Comparison of ENCODE assay signal across 10 mouse cellular contexts in genomic region chr1:179451211-179451610, GRCm38 (mm10).
A peak's percentile ranks its signal among the peaks of the same experiment; 100 is the strongest.
DNase-seq lines count a peak whose midpoint lies in the region; ATAC-seq and TF ChIP-seq lines count a peak whose summit lies in the region.
"Had no signal": no experiment of that assay in that cellular context is flagged by ENCODE, and none has a peak within 500 bp of the region (broad histone marks: within the 10 kb centered on the region; RNA-seq: fewer than 3 reads in every experiment).

No protein-coding gene starts in this region.

- no peak overlapping the region for H3K4me3 ChIP-seq in heart, postnatal 0 days (ENCODE audit: low read depth, low read length)
- H3K4me3 ChIP-seq in midbrain, embryonic 14.5 days (replicated peaks; ENCODE audit: low read depth, low read length): no peak overlapping the region
- H3K4me3 ChIP-seq in midbrain, embryonic 16.5 days (ENCODE audit: low read depth, low read length): no peak overlapping the region
- no peak overlapping the region for H3K4me3 ChIP-seq in hindbrain, embryonic 12.5 days
- H3K4me3 ChIP-seq: kidney, embryonic 15.5 days; lung, embryonic 15.5 days had no signal

- no peaks in the 10 kb centered on the region for H3K36me3 ChIP-seq in heart, postnatal 0 days (replicated peaks; ENCODE audit: control insufficient read depth, insufficient read depth, low read length)
- no peaks in the 10 kb centered on the region for H3K36me3 ChIP-seq in midbrain, embryonic 14.5 days (ENCODE audit: control insufficient read depth, insufficient read depth, low read length)
- no peaks in the 10 kb centered on the region for H3K36me3 ChIP-seq in midbrain, embryonic 16.5 days (ENCODE audit: control insufficient read depth, insufficient read depth, low read length)
- H3K36me3 ChIP-seq in hindbrain, embryonic 12.5 days: no peaks in the 10 kb centered on the region
- H3K36me3 ChIP-seq: kidney, embryonic 15.5 days; lung, embryonic 15.5 days had no signal

- peak; percentile 35 for TF ChIP-seq CTCF in heart, postnatal 0 days (IDR thresholded peaks at IDR 0.05; ENCODE audit: low read depth)

- TF ChIP-seq EP300 in heart, postnatal 0 days (IDR thresholded peaks at IDR 0.05; ENCODE audit: low read depth): no peak

- no peaks in the 10 kb centered on the region for H3K27me3 ChIP-seq in heart, postnatal 0 days (ENCODE audit: control insufficient read depth, insufficient read depth, low read length)
- no peaks in the 10 kb centered on the region for H3K27me3 ChIP-seq in midbrain, embryonic 14.5 days (ENCODE audit: control insufficient read depth, insufficient read depth, low read length)
- H3K27me3 ChIP-seq in midbrain, embryonic 16.5 days (ENCODE audit: control insufficient read depth, insufficient read depth, low read depth, low read length): no peaks in the 10 kb centered on the region
- H3K27me3 ChIP-seq in hindbrain, embryonic 12.5 days: no peaks in the 10 kb centered on the region
- H3K27me3 ChIP-seq: kidney, embryonic 15.5 days; lung, embryonic 15.5 days had no signal

- no peak for DNase-seq in heart, postnatal 0 days (ENCODE audit: low spot score)
- DNase-seq in heart, adult 11 months: no peak
- DNase-seq in midbrain, embryonic 14.5 days: peak; percentile 40
- peak; percentile 71 for DNase-seq in R1 (ENCODE audit: low read depth, low spot score)
- peak; percentile 50 for DNase-seq in retina, postnatal 1 day
- DNase-seq in right cerebral cortex, adult 2 months (ENCODE audit: low spot score in 2 of 2): no peak

- H3K4me2 ChIP-seq in heart, postnatal 0 days (ENCODE audit: low read depth, low read length): no peak overlapping the region
- H3K4me2 ChIP-seq in midbrain, embryonic 14.5 days (ENCODE audit: low read length): no peak overlapping the region
- no peak overlapping the region for H3K4me2 ChIP-seq in midbrain, embryonic 16.5 days (ENCODE audit: low read length)
- no peak overlapping the region for H3K4me2 ChIP-seq in hindbrain, embryonic 12.5 days (replicated peaks)
- H3K4me2 ChIP-seq: kidney, embryonic 15.5 days; lung, embryonic 15.5 days had no signal

- no peaks in the 10 kb centered on the region for H3K9me3 ChIP-seq in heart, postnatal 0 days (replicated peaks; ENCODE audit: control insufficient read depth, low read length)
- no peaks in the 10 kb centered on the region for H3K9me3 ChIP-seq in midbrain, embryonic 14.5 days (ENCODE audit: control insufficient read depth, low read length)
- no peaks in the 10 kb centered on the region for H3K9me3 ChIP-seq in midbrain, embryonic 16.5 days (replicated peaks; ENCODE audit: control insufficient read depth, low read length, poor library complexity, severe bottlenecking)
- no peaks in the 10 kb centered on the region for H3K9me3 ChIP-seq in hindbrain, embryonic 12.5 days (replicated peaks)
- H3K9me3 ChIP-seq: kidney, embryonic 15.5 days; lung, embryonic 15.5 days had no signal

- no peak overlapping the region for H3K27ac ChIP-seq in heart, postnatal 0 days (ENCODE audit: low read depth)
- no peak overlapping the region for H3K27ac ChIP-seq in midbrain, embryonic 14.5 days (replicated peaks; ENCODE audit: low read depth, low read length)
- no peak overlapping the region for H3K27ac ChIP-seq in midbrain, embryonic 16.5 days (ENCODE audit: low read length)
- no peak overlapping the region for H3K27ac ChIP-seq in hindbrain, embryonic 12.5 days
- H3K27ac ChIP-seq: kidney, embryonic 15.5 days; lung, embryonic 15.5 days had no signal

- 89% methylated on average over 2 of the region's 2 CpGs for whole genome bisulfite sequencing in heart, postnatal 0 days
- 91% methylated on average over 2 of the region's 2 CpGs for WGBS in midbrain, embryonic 14.5 days
- 90% methylated on average over 2 of the region's 2 CpGs for WGBS in midbrain, embryonic 16.5 days
- 84% methylated on average over 2 of the region's 2 CpGs for WGBS in hindbrain, embryonic 12.5 days

- no peak overlapping the region for H3K9ac ChIP-seq in heart, postnatal 0 days (replicated peaks; ENCODE audit: low read depth, low read length)
- no peak overlapping the region for H3K9ac ChIP-seq in midbrain, embryonic 14.5 days (replicated peaks; ENCODE audit: low read length)
- H3K9ac ChIP-seq in midbrain, embryonic 16.5 days (ENCODE audit: low read depth, low read length): no peak overlapping the region
- no peak overlapping the region for H3K9ac ChIP-seq in hindbrain, embryonic 12.5 days
- H3K9ac ChIP-seq: kidney, embryonic 15.5 days; lung, embryonic 15.5 days had no signal

- ATAC-seq in heart, postnatal 0 days (ENCODE audit: insufficient read depth, low read depth): no peak
- no peak for ATAC-seq in midbrain, embryonic 14.5 days (ENCODE audit: low FRiP score, low TSS enrichment)
- ATAC-seq in midbrain, embryonic 16.5 days: no peak
- ATAC-seq in hindbrain, embryonic 12.5 days (ENCODE audit: low FRiP score): no peak

- peaks cover 4% of the 10 kb centered on the region; the same call in 1 of the 2 replicates for H3K4me1 ChIP-seq in heart, postnatal 0 days (ENCODE audit: control insufficient read depth, insufficient read depth)
- peaks cover 9% of the 10 kb centered on the region; the same call in 1 of the 2 replicates for H3K4me1 ChIP-seq in midbrain, embryonic 14.5 days (ENCODE audit: control insufficient read depth, insufficient read depth, low read length)
- H3K4me1 ChIP-seq in midbrain, embryonic 16.5 days (ENCODE audit: control insufficient read depth, insufficient read depth, low read length): peaks cover 6% of the 10 kb centered on the region; the same call in 1 of the 2 replicates
- H3K4me1 ChIP-seq in hindbrain, embryonic 12.5 days: peaks cover 8% of the 10 kb centered on the region

Comparison
In these comparisons a context has a peak if more than half of its experiments do, and no peak if none do; other contexts are left out.
1. DNase-seq: peak in midbrain, embryonic 14.5 days (single experiment), R1 (single experiment) and retina, postnatal 1 day (single experiment); none in heart, postnatal 0 days (single experiment), heart, adult 11 months (single experiment) and right cerebral cortex, adult 2 months (0 of 2).